Mouse (Mus musculus) liver, embryonic 12.5 days (tissue): ENCODE data around the gene Zfc3h1. TPM values are rescaled to one million over a fixed set of nuclear protein-coding genes. Genes with fewer than 3 reads are reported as not detected.
A peak's percentile ranks its signal among the peaks of the same experiment; 100 is the strongest.

Experiments
- ATAC-seq: fragments of 200-750 bp; cut with Nextera tagmentation; 2 replicates; pipeline ENCODE4 v1.8.0; 2017; ENCODE audit warnings: moderate number of reproducible peaks, mild to moderate bottlenecking, moderate library complexity
- H3K27ac ChIP-seq: fragments of 300-500 bp; sonication (generic); 2 replicates; pipeline ENCODE4 v1.5.1; 2016; ENCODE audit warnings: mild to moderate bottlenecking
- H3K27me3 ChIP-seq: fragments of 300-500 bp; sonication (generic); replicated peaks from 2 replicates; pipeline ENCODE4 v1.6.1; 2016; ENCODE audit warnings: mild to moderate bottlenecking, moderate library complexity
- H3K36me3 ChIP-seq: fragments of 300-500 bp; sonication (generic); 2 replicates; pipeline ENCODE4 v1.6.1; 2016; ENCODE audit warnings: mild to moderate bottlenecking, moderate library complexity
- H3K4me1 ChIP-seq: fragments of 300-500 bp; sonication (generic); 2 replicates; pipeline ENCODE4 v1.6.1; 2016
- H3K4me2 ChIP-seq: fragments of 300-500 bp; sonication (generic); 2 replicates; pipeline ENCODE4 v1.6.1; 2016; ENCODE audit warnings: mild to moderate bottlenecking, moderate library complexity
- H3K4me3 ChIP-seq: fragments of 300-500 bp; sonication (generic); 2 replicates; pipeline ENCODE4 v1.5.1; 2016; ENCODE audit warnings: mild to moderate bottlenecking, moderate library complexity
- H3K9ac ChIP-seq: fragments of 300-500 bp; sonication (generic); 2 replicates; pipeline ENCODE4 v1.6.1; 2016; ENCODE audit warnings: mild to moderate bottlenecking, moderate library complexity
- H3K9me3 ChIP-seq: fragments of 300-500 bp; sonication (generic); replicated peaks from 2 replicates; pipeline ENCODE4 v1.6.1; 2016; ENCODE audit warnings: mild to moderate bottlenecking, moderate library complexity
- WGBS: fragments of 180-500 bp; shearing (Covaris S2); methylation state at CpG from one replicate; pipeline ENCODE4 v1.1.7; 2016; ENCODE audit not compliant: insufficient replicate concordance; 5-methylcytosine and 5-hydroxymethylcytosine counted together
- polyA plus RNA-seq: library from polyadenylated mRNA; unstranded; fragments of >200 nt; fragmentation: Nextera tagmentation; extraction: Ambion mirVana; gene quantifications from 2 replicates; pipeline ENCODE4 v1.2.1, GENCODE M21; 2016

Gene Zfc3h1
- polyA plus RNA-seq, result 15.5 and 15.9 TPM in 2 replicates

DNA sequence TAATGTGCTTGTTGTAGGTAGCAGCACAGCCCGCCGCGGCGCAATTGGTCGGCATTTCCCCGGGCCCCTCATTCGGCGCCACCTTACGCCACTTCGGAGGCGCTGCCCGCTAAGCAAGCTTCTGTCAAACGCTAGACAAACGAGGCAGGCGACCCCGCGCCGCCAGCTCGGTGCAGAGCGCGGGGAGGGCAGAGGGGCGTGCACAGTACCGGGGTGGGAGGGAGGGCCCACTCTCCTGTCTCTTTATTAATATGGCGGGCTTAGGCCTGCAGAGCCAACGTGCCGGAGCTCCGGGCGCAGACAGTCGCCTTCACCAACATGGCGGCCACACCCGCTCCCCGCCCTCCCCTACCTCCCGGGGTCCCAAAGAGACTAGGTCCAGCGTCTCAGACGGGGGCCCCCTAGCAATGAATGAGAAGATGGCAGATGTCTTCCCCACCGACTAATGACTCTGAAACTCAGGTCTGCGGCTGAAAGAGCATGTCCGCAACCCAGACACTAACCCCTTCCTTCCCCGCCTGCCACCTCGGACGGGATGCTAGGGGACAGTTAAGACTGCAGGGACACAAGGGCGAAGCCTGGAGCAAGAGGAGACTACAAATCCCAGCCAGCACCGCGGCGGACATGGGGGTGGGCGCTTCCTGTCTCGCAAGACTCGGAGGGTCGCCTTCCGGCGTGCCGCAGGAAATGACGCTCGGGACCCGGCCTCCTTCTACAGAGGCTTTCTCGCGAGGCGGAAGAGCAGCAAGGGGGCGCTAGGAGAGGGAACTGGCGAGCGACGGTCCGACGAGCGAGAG lies at the start of gene Zfc3h1, which contains the start of gene Thap2:
TSS of gene Zfc3h1 (plus strand) at position 739 of the 797 bp plus-strand sequence.
TSS of gene Thap2 (minus strand) at position 223 of the 797 bp plus-strand sequence.
- peak; percentile 98 for ATAC-seq
- Histone ChIP-seq H3K36me3 (peaks cover 24% of the 10 kb centered on the region), H3K27me3 (no peaks in the 10 kb centered on the region), H3K9me3 (no peaks in the 10 kb centered on the region), H3K9ac (peak within 1 kb of the TSS; percentile 98), H3K27ac (peak within 1 kb of the TSS; percentile 99), H3K4me2 (peak within 1 kb of the TSS; percentile 71), H3K4me1 (peaks cover 58% of the 10 kb centered on the region), H3K4me3 (peak within 1 kb of the TSS; percentile 99)
- 1% methylated on average over 65 of the region's 65 CpGs for WGBS

DNA sequence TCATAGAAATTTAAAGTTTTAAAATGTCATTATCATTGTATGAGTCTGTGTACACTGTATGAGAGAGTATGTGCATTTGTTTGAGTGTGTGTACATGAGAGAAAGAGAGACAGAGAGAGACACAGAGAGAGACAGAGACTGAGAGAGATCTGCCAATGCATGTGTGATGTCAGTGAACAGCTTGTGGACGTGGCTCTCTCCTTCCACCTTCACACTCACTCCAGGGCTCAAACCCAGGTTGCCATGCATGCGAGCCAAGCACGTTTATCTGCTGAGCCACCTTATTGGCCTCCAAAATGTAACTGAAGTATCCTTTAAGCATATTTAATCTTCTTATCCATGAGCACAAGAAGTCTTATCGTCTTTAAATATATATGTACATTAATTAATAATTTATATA lies 47.9 kb upstream of the Zfc3h1 start:
- Histone ChIP-seq H3K9ac (no peak overlapping the region), H3K4me1 (no peaks in the 10 kb centered on the region), H3K9me3 (no peaks in the 10 kb centered on the region), H3K36me3 (peaks cover 11% of the 10 kb centered on the region), H3K27me3 (no peaks in the 10 kb centered on the region), H3K27ac (no peak overlapping the region), H3K4me3 (no peak overlapping the region), H3K4me2 (no peak overlapping the region)
- ATAC-seq, result no peak
- 69% methylated on average over 4 of the region's 4 CpGs for WGBS

DNA sequence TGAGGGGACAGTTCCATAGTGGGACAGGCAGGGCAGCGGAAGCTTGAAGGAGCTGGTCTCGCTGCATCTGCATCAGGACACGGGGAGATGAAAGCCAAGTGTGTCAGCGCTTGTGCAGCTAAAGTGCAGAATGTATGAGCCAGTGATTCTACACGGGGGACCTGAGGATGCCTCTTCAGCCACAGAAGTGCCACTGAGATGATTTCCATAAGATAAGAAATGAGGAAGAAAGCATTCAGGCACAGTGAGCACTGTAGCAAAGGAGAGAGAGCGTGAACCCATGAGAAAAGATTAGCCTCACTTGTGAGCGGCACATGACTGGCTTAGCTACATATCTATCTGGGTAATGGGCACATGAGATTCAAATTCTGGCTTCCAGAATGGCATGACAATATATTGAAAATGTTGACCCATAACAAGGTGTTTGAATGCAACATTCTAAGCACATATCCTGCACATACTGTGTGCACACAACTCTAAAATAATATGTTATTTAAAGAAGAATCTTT lies 44.9 kb upstream of the Zfc3h1 start:
- no peaks in the 10 kb centered on the region for H3K9me3 ChIP-seq
- WGBS, result 69% methylated on average over 7 of the region's 7 CpGs
- H3K4me1 ChIP-seq, result no peaks in the 10 kb centered on the region
- H3K36me3 ChIP-seq, result peaks cover 18% of the 10 kb centered on the region
- ATAC-seq, result no peak
- H3K27me3 ChIP-seq, result no peaks in the 10 kb centered on the region
- no peak overlapping the region for H3K4me3 ChIP-seq
- no peak overlapping the region for H3K9ac ChIP-seq
- no peak overlapping the region for H3K27ac ChIP-seq
- no peak overlapping the region for H3K4me2 ChIP-seq

DNA sequence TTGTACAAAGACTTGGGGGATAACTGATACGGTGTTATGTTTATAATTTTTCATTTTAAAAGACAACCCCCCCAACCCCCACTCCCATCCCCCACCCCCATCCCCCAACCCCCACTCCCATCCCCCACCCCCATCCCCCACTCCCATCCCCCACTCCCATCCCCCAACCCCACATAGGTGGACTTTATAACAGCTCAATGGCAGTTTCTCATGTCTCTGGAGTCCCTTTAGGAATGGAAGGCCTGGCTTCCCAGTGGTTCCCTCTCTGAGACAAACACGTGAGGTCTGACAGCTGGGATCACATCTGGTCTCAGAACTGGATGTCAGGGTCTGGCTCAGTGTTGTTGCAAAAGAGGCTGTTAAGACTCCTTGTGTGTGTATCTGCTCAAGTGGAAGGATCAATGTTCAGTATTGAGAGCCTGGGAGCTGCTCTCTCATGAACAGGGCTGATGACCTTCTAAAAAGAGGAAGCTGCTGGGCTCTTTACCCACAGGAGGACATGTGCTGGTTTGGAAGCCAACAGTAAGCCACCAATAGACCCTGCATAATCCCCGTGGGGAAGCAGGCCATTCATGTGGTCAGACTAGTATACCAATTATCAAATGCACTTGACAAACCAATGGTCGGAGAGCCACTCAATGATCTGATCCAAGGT lies 41.9 kb upstream of the Zfc3h1 start:
- no peak for ATAC-seq

DNA sequence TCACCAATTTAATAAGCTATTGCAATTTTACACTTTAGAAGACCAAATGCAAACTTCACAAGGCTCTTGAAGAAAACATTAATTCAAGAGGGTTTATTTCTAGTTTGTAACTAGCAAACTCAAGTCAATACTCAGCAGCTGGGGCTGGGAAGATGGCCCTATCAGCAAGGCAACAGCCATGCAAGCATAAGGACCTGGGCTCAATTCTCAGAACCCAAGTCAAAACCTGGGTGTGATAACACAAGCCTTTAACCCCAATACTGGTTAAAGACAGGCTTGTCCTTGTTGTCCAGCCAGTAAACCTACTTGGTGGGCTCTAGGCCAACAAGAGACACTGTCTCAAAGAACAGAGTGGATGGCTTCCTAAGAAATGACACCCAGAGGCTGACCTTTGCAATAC lies 38.3 kb upstream of the Zfc3h1 start:
- Histone ChIP-seq H3K4me3 (no peak overlapping the region), H3K4me2 (no peak overlapping the region)
- ATAC-seq, result peak; percentile 81

More for the DNA sequence above, 41.9 kb upstream of the Zfc3h1 start:
- Histone ChIP-seq H3K4me1 (peaks cover 8% of the 10 kb centered on the region), H3K9ac (no peak overlapping the region), H3K9me3 (no peaks in the 10 kb centered on the region), H3K27me3 (no peaks in the 10 kb centered on the region), H3K27ac (no peak overlapping the region), H3K4me2 (no peak overlapping the region), H3K4me3 (no peak overlapping the region), H3K36me3 (peaks cover 32% of the 10 kb centered on the region)
- WGBS, result 65% methylated on average over 4 of the region's 4 CpGs

DNA sequence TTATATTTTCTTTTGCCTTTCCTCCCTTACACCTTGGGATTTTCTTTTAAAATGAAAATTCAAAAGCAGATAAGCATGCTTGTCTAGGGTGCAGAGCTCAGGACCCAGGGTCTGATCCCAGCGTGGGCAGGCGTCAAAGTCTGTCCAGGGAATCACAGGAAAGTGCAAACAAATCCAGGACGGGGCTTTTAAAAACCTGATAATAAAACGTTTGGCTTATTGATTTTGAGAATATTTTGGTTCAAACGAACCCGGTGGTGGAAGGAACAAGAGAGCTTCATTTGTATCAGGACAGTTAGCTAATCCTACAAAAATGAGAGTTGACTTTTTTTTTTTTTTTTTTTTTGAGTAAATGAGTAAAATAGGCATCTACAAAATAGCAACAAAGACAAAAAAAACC lies 36.6 kb upstream of the Zfc3h1 start:
- Histone ChIP-seq H3K27ac (no peak overlapping the region), H3K4me2 (no peak overlapping the region), H3K4me3 (no peak overlapping the region), H3K36me3 (peaks cover 13% of the 10 kb centered on the region), H3K4me1 (peaks cover 24% of the 10 kb centered on the region), H3K9me3 (no peaks in the 10 kb centered on the region), H3K27me3 (no peaks in the 10 kb centered on the region), H3K9ac (no peak overlapping the region)
- no peak for ATAC-seq
- WGBS, result 60% methylated on average over 6 of the region's 6 CpGs

More for the DNA sequence above, 38.3 kb upstream of the Zfc3h1 start:
- no peak overlapping the region for H3K27ac ChIP-seq
- no peak overlapping the region for H3K9ac ChIP-seq
- no peaks in the 10 kb centered on the region for H3K9me3 ChIP-seq
- peaks cover 16% of the 10 kb centered on the region for H3K4me1 ChIP-seq
- H3K27me3 ChIP-seq, result no peaks in the 10 kb centered on the region
- peaks cover 22% of the 10 kb centered on the region for H3K36me3 ChIP-seq

DNA sequence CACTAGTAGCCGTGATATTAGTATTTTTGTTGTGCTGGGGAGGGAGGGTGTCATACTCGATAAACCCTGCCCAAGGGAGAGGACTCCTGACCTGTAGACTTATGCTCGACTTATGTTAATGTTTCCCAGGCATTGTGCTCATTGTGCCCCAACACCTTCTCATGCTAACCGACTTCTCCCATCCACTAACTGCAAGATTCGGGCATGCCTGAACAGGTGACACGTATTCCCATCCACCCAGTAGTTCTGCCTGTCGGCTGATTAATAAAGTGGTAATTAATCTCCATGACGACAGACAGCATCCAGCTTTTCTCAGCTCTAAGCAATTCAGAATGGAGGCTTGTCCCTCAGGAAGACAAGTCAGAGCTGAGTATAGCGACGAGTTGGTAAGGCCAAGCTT lies 35.7 kb upstream of the Zfc3h1 start:
- 77% methylated on average over 10 of the region's 10 CpGs for WGBS
- no peak overlapping the region for H3K9ac ChIP-seq

DNA sequence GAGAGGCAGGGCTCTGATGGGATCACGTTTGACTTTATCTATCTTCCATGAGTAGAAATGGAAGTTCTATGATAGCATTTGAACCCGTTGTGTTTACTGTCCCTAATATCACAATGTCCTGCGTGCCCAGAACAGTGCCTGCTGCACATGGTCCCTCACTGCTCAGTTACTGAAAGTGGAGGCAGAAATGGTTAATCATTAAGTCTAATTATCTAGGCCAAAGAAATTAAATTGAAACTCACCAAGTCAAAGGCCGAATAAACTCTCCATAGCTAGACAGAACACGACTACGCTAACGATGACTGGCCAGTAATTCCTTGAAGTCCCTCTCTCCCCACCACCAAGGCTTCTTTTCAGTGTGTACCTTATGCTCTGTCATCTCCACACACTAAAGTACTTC lies 35.2 kb upstream of the Zfc3h1 start:
- WGBS, result 82% methylated on average over 7 of the region's 7 CpGs
- ATAC-seq, result no peak

More for the DNA sequence above, 35.7 kb upstream of the Zfc3h1 start:
- peaks cover 24% of the 10 kb centered on the region for H3K4me1 ChIP-seq
- H3K36me3 ChIP-seq, result peaks cover 13% of the 10 kb centered on the region
- no peak overlapping the region for H3K4me2 ChIP-seq
- H3K27me3 ChIP-seq, result no peaks in the 10 kb centered on the region
- ATAC-seq, result no peak
- H3K9me3 ChIP-seq, result no peaks in the 10 kb centered on the region
- no peak overlapping the region for H3K4me3 ChIP-seq
- H3K27ac ChIP-seq, result no peak overlapping the region

DNA sequence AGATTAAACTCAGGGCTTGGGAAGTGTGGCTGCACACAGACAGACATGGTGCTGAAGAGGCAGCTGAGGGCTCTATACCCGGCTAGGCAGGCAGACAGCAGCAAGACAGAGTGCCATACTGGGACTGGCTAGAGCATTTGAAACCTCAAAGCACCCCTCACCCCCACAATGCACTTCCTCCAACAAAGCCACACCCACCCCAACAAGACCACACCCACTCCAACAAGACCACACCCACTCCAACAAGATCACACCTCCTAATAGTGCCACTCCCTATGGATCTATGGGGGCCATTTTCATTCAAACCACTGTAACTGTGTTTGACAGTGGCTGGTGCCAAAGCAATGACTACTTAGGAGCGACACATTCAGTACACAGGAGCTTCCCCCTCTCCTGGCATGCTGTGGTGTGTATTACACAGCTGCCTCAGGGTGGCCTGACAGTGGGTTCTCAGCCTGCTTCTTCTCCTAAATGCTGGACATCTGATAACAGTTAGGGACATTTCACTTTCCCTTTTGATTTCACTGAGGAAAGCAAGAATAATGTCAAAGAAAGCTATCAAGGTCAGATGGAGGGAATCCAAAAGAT lies 33.9 kb upstream of the Zfc3h1 start:
- Histone ChIP-seq H3K4me1 (peaks cover 24% of the 10 kb centered on the region), H3K27ac (no peak overlapping the region), H3K4me3 (no peak overlapping the region), H3K4me2 (no peak overlapping the region), H3K36me3 (peaks cover 10% of the 10 kb centered on the region), H3K9me3 (no peaks in the 10 kb centered on the region), H3K9ac (no peak overlapping the region), H3K27me3 (no peaks in the 10 kb centered on the region)
- ATAC-seq, result peak; percentile 74
- 56% methylated on average over 2 of the region's 2 CpGs for WGBS

More for the DNA sequence above, 35.2 kb upstream of the Zfc3h1 start:
- no peak overlapping the region for H3K4me2 ChIP-seq
- H3K27ac ChIP-seq, result no peak overlapping the region
- H3K4me1 ChIP-seq, result peaks cover 24% of the 10 kb centered on the region
- H3K27me3 ChIP-seq, result no peaks in the 10 kb centered on the region
- H3K36me3 ChIP-seq, result peaks cover 13% of the 10 kb centered on the region
- no peak overlapping the region for H3K4me3 ChIP-seq
- no peak overlapping the region for H3K9ac ChIP-seq
- H3K9me3 ChIP-seq, result no peaks in the 10 kb centered on the region

DNA sequence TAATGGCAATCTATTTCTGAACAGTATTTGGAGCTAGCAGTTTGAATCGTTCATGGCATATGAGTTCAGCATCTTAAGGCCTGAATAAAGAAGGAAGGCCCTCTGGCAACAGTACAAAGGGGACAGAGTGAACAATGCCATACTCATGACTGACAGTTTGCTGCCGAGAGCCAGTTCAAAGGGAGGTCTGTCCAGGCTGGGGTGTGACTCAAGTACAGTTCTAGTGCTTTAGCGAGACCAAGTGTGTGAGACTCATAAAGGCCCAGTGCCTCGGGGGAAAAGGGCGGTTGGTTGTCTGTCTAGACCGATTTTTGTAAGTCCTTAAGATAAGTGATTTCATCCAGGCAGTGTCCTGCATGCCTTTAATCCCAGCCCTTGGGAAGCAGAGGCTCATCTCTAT lies 30.2 kb upstream of the Zfc3h1 start:
- ATAC-seq, result no peak
- Histone ChIP-seq H3K9ac (no peak overlapping the region), H3K36me3 (peaks cover 13% of the 10 kb centered on the region), H3K9me3 (no peaks in the 10 kb centered on the region), H3K27ac (no peak overlapping the region), H3K4me1 (peaks cover 24% of the 10 kb centered on the region), H3K4me2 (no peak overlapping the region), H3K27me3 (no peaks in the 10 kb centered on the region), H3K4me3 (no peak overlapping the region)
- whole genome bisulfite sequencing, result 78% methylated on average over 6 of the region's 6 CpGs

DNA sequence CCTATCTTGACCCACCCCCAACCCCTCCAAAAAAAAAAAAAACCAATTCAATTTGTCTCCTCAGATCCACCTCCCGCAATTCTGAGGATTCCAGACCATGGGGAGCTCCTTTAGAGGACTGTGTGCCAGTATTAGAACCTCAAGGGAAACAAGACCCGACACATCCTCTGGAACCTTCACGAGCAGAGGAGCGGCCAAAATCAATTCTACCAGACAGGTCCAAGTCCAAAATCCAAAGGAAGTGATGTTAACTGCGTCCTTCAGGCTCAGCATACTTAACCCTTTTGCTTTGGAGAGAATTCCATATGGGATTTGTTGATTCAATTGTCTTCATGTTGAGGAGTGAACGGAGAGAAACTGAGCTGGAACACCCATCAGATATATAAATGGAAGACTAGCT lies 29.7 kb upstream of the Zfc3h1 start:
- H3K36me3 ChIP-seq, result peaks cover 13% of the 10 kb centered on the region
- no peaks in the 10 kb centered on the region for H3K27me3 ChIP-seq
- H3K4me2 ChIP-seq, result no peak overlapping the region
- H3K27ac ChIP-seq, result no peak overlapping the region
- peaks cover 24% of the 10 kb centered on the region for H3K4me1 ChIP-seq
- no peak for ATAC-seq
- no peak overlapping the region for H3K4me3 ChIP-seq
- WGBS, result 73% methylated on average over 6 of the region's 6 CpGs
- H3K9ac ChIP-seq, result no peak overlapping the region
- H3K9me3 ChIP-seq, result no peaks in the 10 kb centered on the region

DNA sequence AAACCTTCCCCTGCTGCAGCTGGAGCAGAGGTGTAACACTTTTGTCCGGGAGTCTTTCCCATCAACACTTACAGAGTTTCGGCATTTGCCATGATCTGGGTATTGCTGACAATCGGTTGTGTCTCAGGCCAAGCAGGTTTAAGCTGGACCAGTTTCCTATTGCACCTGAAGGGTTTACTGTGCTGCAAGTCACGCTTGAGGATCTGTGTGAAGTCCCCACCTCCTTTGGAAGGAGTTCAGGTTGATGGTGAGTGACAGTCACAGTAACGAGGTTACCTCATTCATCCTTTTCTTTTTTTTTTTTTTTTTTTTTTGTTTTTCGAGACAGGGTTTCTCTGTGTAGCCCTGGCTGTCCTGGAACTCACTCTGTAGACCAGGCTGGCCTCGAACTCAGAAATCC lies 28.7 kb upstream of the Zfc3h1 start:
- Histone ChIP-seq H3K4me3 (no peak overlapping the region), H3K4me2 (no peak overlapping the region), H3K9ac (no peak overlapping the region), H3K9me3 (no peaks in the 10 kb centered on the region), H3K27me3 (no peaks in the 10 kb centered on the region), H3K4me1 (peaks cover 26% of the 10 kb centered on the region), H3K27ac (no peak overlapping the region), H3K36me3 (peaks cover 13% of the 10 kb centered on the region)
- WGBS, result 73% methylated on average over 6 of the region's 7 CpGs
- no peak for ATAC-seq
